9 mouse cellular contexts compared by ENCODE assay signal in genomic region chr8:47872361-47873107, GRCm38 (mm10). TPM values are rescaled to one million over a fixed set of nuclear protein-coding genes. Genes with fewer than 3 reads are reported as not detected.
DNase-seq lines count a peak whose midpoint lies in the region; ATAC-seq and TF ChIP-seq lines count a peak whose summit lies in the region.
"Had no signal": no experiment of that assay in that cellular context is flagged by ENCODE, and none has a peak within 500 bp of the region (broad histone marks: within the 10 kb centered on the region; RNA-seq: fewer than 3 reads in every experiment).

No protein-coding gene starts in this region.

- H3K9me3 ChIP-seq in forebrain, embryonic 15.5 days: no peaks in the 10 kb centered on the region
- H3K9me3 ChIP-seq in intestine, embryonic 15.5 days: no peaks in the 10 kb centered on the region
- no peaks in the 10 kb centered on the region for H3K9me3 ChIP-seq in limb, embryonic 14.5 days (ENCODE audit: control insufficient read depth, low read length)
- no peaks in the 10 kb centered on the region for H3K9me3 ChIP-seq in midbrain, postnatal 0 days (ENCODE audit: low read length)

- peak; percentile 53 to 55 for DNase-seq in right cerebral cortex, adult 2 months (ENCODE audit: low spot score in 2 of 2)
- DNase-seq in right cerebral cortex, postnatal 4 days: no peak
- DNase-seq in adrenal gland, postnatal 14 days: peak; percentile 65
- DNase-seq in limb, embryonic 14.5 days (ENCODE audit: low spot score): peak; percentile 62
- DNase-seq in midbrain, postnatal 0 days (ENCODE audit: low spot score): peak; percentile 76
- DNase-seq in urinary bladder, postnatal 4 days (ENCODE audit: low spot score in 2 of 2): no peak

- no peak overlapping the region for H3K27ac ChIP-seq in forebrain, embryonic 15.5 days (replicated peaks)
- no peak overlapping the region for H3K27ac ChIP-seq in intestine, embryonic 15.5 days
- no peak overlapping the region for H3K27ac ChIP-seq in limb, embryonic 14.5 days (replicated peaks; ENCODE audit: low read depth, low read length)
- H3K27ac ChIP-seq in midbrain, postnatal 0 days (ENCODE audit: low read depth, low read length): no peak overlapping the region

- no peak overlapping the region for H3K9ac ChIP-seq in forebrain, embryonic 15.5 days (replicated peaks)
- no peak overlapping the region for H3K9ac ChIP-seq in intestine, embryonic 15.5 days
- no peak overlapping the region for H3K9ac ChIP-seq in limb, embryonic 14.5 days (ENCODE audit: low read depth, low read length, severe bottlenecking)
- no peak overlapping the region for H3K9ac ChIP-seq in midbrain, postnatal 0 days (replicated peaks; ENCODE audit: low read length, poor library complexity, severe bottlenecking)

- no peak overlapping the region for H3K4me2 ChIP-seq in forebrain, embryonic 15.5 days (replicated peaks)
- no peak overlapping the region for H3K4me2 ChIP-seq in intestine, embryonic 15.5 days (replicated peaks)
- no peak overlapping the region for H3K4me2 ChIP-seq in limb, embryonic 14.5 days (replicated peaks; ENCODE audit: low read depth, low read length, severe bottlenecking)
- no peak overlapping the region for H3K4me2 ChIP-seq in midbrain, postnatal 0 days (ENCODE audit: low read depth, low read length, poor library complexity, severe bottlenecking)

- H3K27me3 ChIP-seq in forebrain, embryonic 15.5 days: no peaks in the 10 kb centered on the region
- no peaks in the 10 kb centered on the region for H3K27me3 ChIP-seq in intestine, embryonic 15.5 days (replicated peaks)
- H3K27me3 ChIP-seq in limb, embryonic 14.5 days (ENCODE audit: control insufficient read depth, insufficient read depth, low read length): no peaks in the 10 kb centered on the region
- no peaks in the 10 kb centered on the region for H3K27me3 ChIP-seq in midbrain, postnatal 0 days (ENCODE audit: insufficient read depth, low read length)

- H3K36me3 ChIP-seq in forebrain, embryonic 15.5 days: no peaks in the 10 kb centered on the region
- no peaks in the 10 kb centered on the region for H3K36me3 ChIP-seq in intestine, embryonic 15.5 days
- peaks cover 50% of the 10 kb centered on the region for H3K36me3 ChIP-seq in limb, embryonic 14.5 days (ENCODE audit: control insufficient read depth, insufficient read depth, low read length)
- H3K36me3 ChIP-seq in midbrain, postnatal 0 days (ENCODE audit: insufficient read depth, low read length): 0 out of 2 replicates have a peak, but pooled peaks cover 8% of the 10 kb centered on the region

- no peak overlapping the region for H3K4me3 ChIP-seq in forebrain, embryonic 15.5 days
- H3K4me3 ChIP-seq in intestine, embryonic 15.5 days (replicated peaks): no peak overlapping the region
- no peak overlapping the region for H3K4me3 ChIP-seq in limb, embryonic 14.5 days (replicated peaks; ENCODE audit: low read length)
- H3K4me3 ChIP-seq in midbrain, postnatal 0 days (ENCODE audit: low read depth, low read length): no peak overlapping the region
- H3K4me3 ChIP-seq: erythroblast, embryonic 14.5 days had no signal

- WGBS in forebrain, embryonic 15.5 days: 51% methylated on average over 13 of the region's 13 CpGs
- 52% methylated on average over 13 of the region's 13 CpGs for WGBS in intestine, embryonic 15.5 days
- 52% methylated on average over 13 of the region's 13 CpGs for WGBS in limb, embryonic 14.5 days
- WGBS in midbrain, postnatal 0 days: 53% methylated on average over 13 of the region's 13 CpGs

- peak; percentile 99 for TF ChIP-seq CTCF in midbrain, postnatal 0 days (IDR thresholded peaks at IDR 0.05)

- TF ChIP-seq POLR2A in limb, embryonic 14.5 days (IDR thresholded peaks at IDR 0.05; ENCODE audit: borderline replicate concordance, extremely low read depth, insufficient read depth, insufficient read length): no peak

- ATAC-seq in forebrain, embryonic 15.5 days (replicated peaks): peak; percentile 80
- ATAC-seq in intestine, embryonic 15.5 days: peak; percentile 68
- peak; percentile 82 for ATAC-seq in limb, embryonic 14.5 days (ENCODE audit: low FRiP score, low read depth)
- peak; percentile 70 for ATAC-seq in midbrain, postnatal 0 days (ENCODE audit: low FRiP score)

- no peaks in the 10 kb centered on the region for H3K4me1 ChIP-seq in forebrain, embryonic 15.5 days
- no peaks in the 10 kb centered on the region for H3K4me1 ChIP-seq in intestine, embryonic 15.5 days (replicated peaks)
- H3K4me1 ChIP-seq in limb, embryonic 14.5 days (ENCODE audit: control insufficient read depth, insufficient read depth, low read length): peaks cover 4% of the 10 kb centered on the region; the same call in 1 of the 2 replicates
- H3K4me1 ChIP-seq in midbrain, postnatal 0 days (ENCODE audit: insufficient read depth, low read length): no peaks in the 10 kb centered on the region

RNA-seq across cellular contexts. Expression of gene Cldn22, which starts 48.3 kb away (rescaled TPM):
- total RNA-seq in adrenal gland, postnatal 14 days (2021): 0.53 and 0.59 TPM in 2 replicates
- polyA plus RNA-seq in forebrain, embryonic 15.5 days (2015; fragmentation: Nextera tagmentation; extraction: Ambion mirVana): not detected in 2 replicates
- polyA plus RNA-seq in intestine, embryonic 15.5 days (2015; fragmentation: Nextera tagmentation; extraction: Ambion mirVana): not detected in 2 replicates
- 0.08 TPM in 1 of 2 replicates, not detected in the other for polyA plus RNA-seq in limb, embryonic 14.5 days (2012; rRNA removed)
- polyA plus RNA-seq in limb, embryonic 14.5 days (2014; fragmentation: Nextera tagmentation; extraction: Ambion mirVana): not detected in 2 replicates
- total RNA-seq in midbrain, postnatal 0 days (2014; rRNA removed): not detected in 2 replicates
- polyA plus RNA-seq in midbrain, postnatal 0 days (2015; fragmentation: Nextera tagmentation; extraction: Ambion mirVana): not detected in 2 replicates
- polyA plus RNA-seq: erythroblast, embryonic 14.5 days had no signal

RNA-seq across cellular contexts. Expression of gene Cldn24, which starts 50.6 kb away (rescaled TPM):
- not detected in 2 replicates for total RNA-seq in adrenal gland, postnatal 14 days (2021)
- polyA plus RNA-seq in forebrain, embryonic 15.5 days (2015; fragmentation: Nextera tagmentation; extraction: Ambion mirVana): not detected in 2 replicates
- not detected in 2 replicates for polyA plus RNA-seq in intestine, embryonic 15.5 days (2015; fragmentation: Nextera tagmentation; extraction: Ambion mirVana)
- polyA plus RNA-seq in limb, embryonic 14.5 days (2012; rRNA removed): not detected in 2 replicates
- polyA plus RNA-seq in limb, embryonic 14.5 days (2014; fragmentation: Nextera tagmentation; extraction: Ambion mirVana): not detected in 2 replicates
- not detected in 2 replicates for total RNA-seq in midbrain, postnatal 0 days (2014; rRNA removed)
- polyA plus RNA-seq in midbrain, postnatal 0 days (2015; fragmentation: Nextera tagmentation; extraction: Ambion mirVana): not detected in 2 replicates
- polyA plus RNA-seq: erythroblast, embryonic 14.5 days had no signal

Comparison
In these comparisons a context has a peak if more than half of its experiments do, and no peak if none do; other contexts are left out.
1. DNase-seq: peak in right cerebral cortex, adult 2 months (2 of 2), adrenal gland, postnatal 14 days (single experiment), limb, embryonic 14.5 days (single experiment) and midbrain, postnatal 0 days (single experiment); none in right cerebral cortex, postnatal 4 days (single experiment) and urinary bladder, postnatal 4 days (0 of 2).
2. Peak in every context shown above with its lines, with median percentiles within 50 percentile points of each other: ATAC-seq.